In genomic region chr11:101656356-101656755, GRCm38 (mm10) we compare ENCODE assay signal across 24 mouse cellular contexts. TPM values are rescaled to one million over a fixed set of nuclear protein-coding genes. Genes with fewer than 3 reads are reported as not detected.
DNase-seq lines count a peak whose midpoint lies in the region; ATAC-seq and TF ChIP-seq lines count a peak whose summit lies in the region.
"Had no signal": no experiment of that assay in that cellular context is flagged by ENCODE, and none has a peak within 500 bp of the region (broad histone marks: within the 10 kb centered on the region; RNA-seq: fewer than 3 reads in every experiment).

No protein-coding gene starts in this region.

- no peak overlapping the region for H3K9ac ChIP-seq in liver, adult 2 months (ENCODE audit: low read depth, low read length)
- no peak overlapping the region for H3K9ac ChIP-seq in liver, embryonic 12.5 days
- no peak overlapping the region for H3K9ac ChIP-seq in midbrain, embryonic 11.5 days (ENCODE audit: low read length)
- H3K9ac ChIP-seq in midbrain, postnatal 0 days (replicated peaks; ENCODE audit: low read length, poor library complexity, severe bottlenecking): no peak overlapping the region

- peaks cover 8% of the 10 kb centered on the region for H3K4me1 ChIP-seq in liver, adult 2 months (ENCODE audit: control insufficient read depth, insufficient read depth, low read length)
- peaks cover 23% of the 10 kb centered on the region for H3K4me1 ChIP-seq in liver, embryonic 12.5 days
- H3K4me1 ChIP-seq in midbrain, embryonic 11.5 days (ENCODE audit: control insufficient read depth, insufficient read depth, low read length): 0 out of 2 replicates have a peak, but pooled peaks cover 2% of the 10 kb centered on the region
- H3K4me1 ChIP-seq in midbrain, postnatal 0 days (ENCODE audit: insufficient read depth, low read length): no peaks in the 10 kb centered on the region

- no peak for TF ChIP-seq CTCF in liver, adult 2 months (IDR thresholded peaks at IDR 0.05; ENCODE audit: low read depth, low read length)
- no peak for TF ChIP-seq CTCF in midbrain, postnatal 0 days (IDR thresholded peaks at IDR 0.05)

- no peaks in the 10 kb centered on the region for H3K36me3 ChIP-seq in liver, adult 2 months (ENCODE audit: control insufficient read depth, insufficient read depth, low read length)
- no peaks in the 10 kb centered on the region for H3K36me3 ChIP-seq in liver, embryonic 12.5 days
- no peaks in the 10 kb centered on the region for H3K36me3 ChIP-seq in midbrain, embryonic 11.5 days (ENCODE audit: control insufficient read depth, insufficient read depth, low read length)
- no peaks in the 10 kb centered on the region for H3K36me3 ChIP-seq in midbrain, postnatal 0 days (ENCODE audit: insufficient read depth, low read length)
- H3K36me3 ChIP-seq: G1E had no signal

- no peak overlapping the region for H3K27ac ChIP-seq in liver, adult 2 months (replicated peaks; ENCODE audit: insufficient read depth, low read depth, low read length)
- H3K27ac ChIP-seq in liver, embryonic 12.5 days: no peak overlapping the region
- H3K27ac ChIP-seq in midbrain, embryonic 11.5 days (ENCODE audit: low read depth, low read length): no peak overlapping the region
- H3K27ac ChIP-seq in midbrain, postnatal 0 days (ENCODE audit: low read depth, low read length): no peak overlapping the region

- WGBS in liver, adult 2 months: 42% methylated on average over 4 of the region's 4 CpGs
- 80% methylated on average over 4 of the region's 4 CpGs for WGBS in liver, embryonic 12.5 days (ENCODE audit: insufficient replicate concordance)
- 86% methylated on average over 4 of the region's 4 CpGs for WGBS in midbrain, embryonic 11.5 days
- 90% methylated on average over 4 of the region's 4 CpGs for WGBS in midbrain, postnatal 0 days

- peak; percentile 89 for DNase-seq in liver, adult 2 months (ENCODE audit: extremely low read depth, low read depth, low spot score)
- DNase-seq in midbrain, embryonic 11.5 days (ENCODE audit: low spot score, missing footprints): peak; percentile 65
- DNase-seq in midbrain, postnatal 0 days (ENCODE audit: low spot score): no peak
- DNase-seq: adrenal gland, adult 2 months; adrenal gland, adult 8-10 months; adrenal gland, postnatal 10 days; adrenal gland, postnatal 14 days; adrenal gland, postnatal 25 days; adrenal gland, postnatal 36 days; B cell, adult 2 months; cerebellum, adult 11 months; cerebellum, adult 18-20 months had no signal

- no peaks in the 10 kb centered on the region for H3K79me2 ChIP-seq in liver, adult 2 months (ENCODE audit: control insufficient read depth, insufficient read depth, low read length)

- H3K9me3 ChIP-seq in liver, embryonic 12.5 days (replicated peaks): no peaks in the 10 kb centered on the region
- H3K9me3 ChIP-seq in midbrain, embryonic 11.5 days (ENCODE audit: control insufficient read depth, low read length): no peaks in the 10 kb centered on the region
- H3K9me3 ChIP-seq in midbrain, postnatal 0 days (ENCODE audit: low read length): no peaks in the 10 kb centered on the region
- H3K9me3 ChIP-seq: G1E had no signal

- no peak for ATAC-seq in liver, embryonic 12.5 days
- ATAC-seq in midbrain, embryonic 11.5 days (ENCODE audit: low FRiP score): no peak
- ATAC-seq in midbrain, postnatal 0 days (ENCODE audit: low FRiP score): no peak
- ATAC-seq: activated CD4-positive, CD25-positive, alpha-beta regulatory T cell, adult 4 months; CD4-positive, CD25-positive, alpha-beta regulatory T cell, adult 4 months; Patski had no signal

- H3K27me3 ChIP-seq in liver, adult 2 months (ENCODE audit: control insufficient read depth, insufficient read depth, low read length): no peaks in the 10 kb centered on the region
- peaks cover 21% of the 10 kb centered on the region for H3K27me3 ChIP-seq in liver, embryonic 12.5 days (replicated peaks)
- no peaks in the 10 kb centered on the region for H3K27me3 ChIP-seq in midbrain, embryonic 11.5 days (ENCODE audit: control insufficient read depth, insufficient read depth, low read length)
- H3K27me3 ChIP-seq in midbrain, postnatal 0 days (ENCODE audit: insufficient read depth, low read length): no peaks in the 10 kb centered on the region

- no peak overlapping the region for H3K4me2 ChIP-seq in liver, embryonic 12.5 days
- H3K4me2 ChIP-seq in midbrain, embryonic 11.5 days: no peak overlapping the region
- H3K4me2 ChIP-seq in midbrain, postnatal 0 days (ENCODE audit: low read depth, low read length, poor library complexity, severe bottlenecking): no peak overlapping the region

- TF ChIP-seq POLR2A in liver, adult 2 months (IDR thresholded peaks at IDR 0.05; ENCODE audit: extremely low read depth, insufficient read depth, low read length): no peak

- H3K4me3 ChIP-seq in liver, adult 2 months (ENCODE audit: insufficient read depth, low read depth, low read length): no peak overlapping the region
- H3K4me3 ChIP-seq in liver, embryonic 12.5 days: no peak overlapping the region
- no peak overlapping the region for H3K4me3 ChIP-seq in midbrain, embryonic 11.5 days (ENCODE audit: low read depth, low read length)
- H3K4me3 ChIP-seq in midbrain, postnatal 0 days (ENCODE audit: low read depth, low read length): no peak overlapping the region

RNA-seq across cellular contexts. Expression of gene Arl4d, which starts 9.0 kb away (rescaled TPM):
- 55.4 and 87.9 TPM in 2 replicates for total RNA-seq in liver, adult 2 months (2014; rRNA removed)
- 21.0 and 22.4 TPM in 2 replicates for polyA plus RNA-seq in liver, adult 2 months (2012; rRNA removed)
- 1.0 and 1.3 TPM in 2 replicates for polyA plus RNA-seq in liver, embryonic 12.5 days (2016; fragmentation: Nextera tagmentation; extraction: Ambion mirVana)
- polyA plus RNA-seq in midbrain, embryonic 11.5 days (2014; fragmentation: Nextera tagmentation; extraction: Ambion mirVana): 3.9 and 4.4 TPM in 2 replicates
- total RNA-seq in midbrain, postnatal 0 days (2014; rRNA removed): 4.5 and 6.9 TPM in 2 replicates
- polyA plus RNA-seq in midbrain, postnatal 0 days (2015; fragmentation: Nextera tagmentation; extraction: Ambion mirVana): 5.7 and 7.1 TPM in 2 replicates
- polyA plus RNA-seq: CD4-positive, CD25-positive, alpha-beta regulatory T cell, adult 4 months had no signal

RNA-seq across cellular contexts. Expression of gene Rdm1, which starts 29.4 kb away (rescaled TPM):
- 10.3 and 12.9 TPM in 2 replicates for total RNA-seq in liver, adult 2 months (2014; rRNA removed)
- polyA plus RNA-seq in liver, adult 2 months (2012; rRNA removed): 12.1 and 12.4 TPM in 2 replicates
- 11.8 and 12.4 TPM in 2 replicates for polyA plus RNA-seq in liver, embryonic 12.5 days (2016; fragmentation: Nextera tagmentation; extraction: Ambion mirVana)
- polyA plus RNA-seq in midbrain, embryonic 11.5 days (2014; fragmentation: Nextera tagmentation; extraction: Ambion mirVana): 44.0 and 44.8 TPM in 2 replicates
- 2.8 and 3.6 TPM in 2 replicates for total RNA-seq in midbrain, postnatal 0 days (2014; rRNA removed)
- polyA plus RNA-seq in midbrain, postnatal 0 days (2015; fragmentation: Nextera tagmentation; extraction: Ambion mirVana): 8.3 and 9.2 TPM in 2 replicates

RNA-seq across cellular contexts. Expression of gene Gm11634, which starts 57.3 kb away (rescaled TPM):
- total RNA-seq in liver, adult 2 months (2014; rRNA removed): not detected in 2 replicates
- polyA plus RNA-seq in liver, adult 2 months (2012; rRNA removed): not detected in 2 replicates
- not detected in 2 replicates for polyA plus RNA-seq in liver, embryonic 12.5 days (2016; fragmentation: Nextera tagmentation; extraction: Ambion mirVana)
- polyA plus RNA-seq in midbrain, embryonic 11.5 days (2014; fragmentation: Nextera tagmentation; extraction: Ambion mirVana): not detected in 2 replicates
- total RNA-seq in midbrain, postnatal 0 days (2014; rRNA removed): not detected in 2 replicates
- polyA plus RNA-seq in midbrain, postnatal 0 days (2015; fragmentation: Nextera tagmentation; extraction: Ambion mirVana): not detected in 2 replicates
- total RNA-seq: adrenal gland, adult 18-20 months; adrenal gland, adult 2 months; adrenal gland, adult 8-10 months; adrenal gland, postnatal 10 days; adrenal gland, postnatal 14 days; adrenal gland, postnatal 25 days; adrenal gland, postnatal 36 days; adrenal gland, postnatal 4 days; CH12.LX; ES-E14; G1E; MEL had no signal
- polyA plus RNA-seq: activated CD4-positive, CD25-positive, alpha-beta regulatory T cell, adult 4 months; adrenal gland, adult 2 months; brain, embryonic 14.5 days; C2C12; CD4-positive, CD25-positive, alpha-beta regulatory T cell, adult 4 months; G1E; Patski had no signal
